Mouse (Mus musculus) lung, adult 2 months (tissue): ENCODE measurements around the gene 2010003K11Rik. TPM values are rescaled to one million over a fixed set of nuclear protein-coding genes. Genes with fewer than 3 reads are reported as not detected.

Source experiments
- DNase-seq: peaks from one replicate; pipeline ENCODE4 v3.0.0; 2022
- H3K4me1 ChIP-seq: fragments of 200-500 bp; 2 replicates; pipeline ENCODE4 v1.6.1; 2011; ENCODE audit warnings: low read length; ENCODE audit not compliant: control insufficient read depth, insufficient read depth
- H3K4me3 ChIP-seq: fragments of 200-500 bp; replicated peaks from 2 replicates; pipeline ENCODE3; 2011; ENCODE audit warnings: low read depth, mild to moderate bottlenecking, control low read depth, low read length; ENCODE audit errors: extremely low read depth
- CTCF ChIP-seq: fragments of 200-500 bp; IDR thresholded peaks from 2 replicates; pipeline ENCODE4 v1.5.1; 2011; ENCODE audit warnings: mild to moderate bottlenecking, low read length, control low read depth; ENCODE audit not compliant: insufficient read depth
- POLR2A ChIP-seq: fragments of 200-500 bp; IDR thresholded peaks from 2 replicates; pipeline ENCODE4 v1.6.1; 2011; ENCODE audit warnings: low read depth, mild to moderate bottlenecking, control low read depth, low read length, borderline replicate concordance; ENCODE audit errors: extremely low read depth
- WGBS: fragments of 180-500 bp; shearing (Covaris S2); methylation state at CpG from one replicate; pipeline ENCODE4 v1.1.7; 2018; 5-methylcytosine and 5-hydroxymethylcytosine counted together
- polyA plus RNA-seq: library from polyadenylated mRNA; depleted of rRNA; stranded (reverse); fragments of >200 nt; gene quantifications from 2 replicates; pipeline ENCODE4 v1.2.3, GENCODE M21; 2012

Gene 2010003K11Rik
- polyA plus RNA-seq, 1 experiment: 0.82 TPM

- no peak overlapping the region for H3K4me3 ChIP-seq
- TF ChIP-seq POLR2A: no peak
- no peak for TF ChIP-seq CTCF
- 83% methylated on average over 3 of the region's 3 CpGs for WGBS
- no peak for DNase-seq
- peaks cover 4% of the 10 kb centered on the region; the same call in 1 of the 2 replicates for H3K4me1 ChIP-seq
These were observed 16.1 kb downstream of the 2010003K11Rik start for GRCm38 (mm10) chr19:4482111-4482859.

- H3K4me3 ChIP-seq: no peak overlapping the region
- no peak for DNase-seq
- TF ChIP-seq CTCF (no peak), POLR2A (no peak)
- H3K4me1 ChIP-seq: peaks cover 4% of the 10 kb centered on the region; the same call in 1 of the 2 replicates
- WGBS: 20% methylated on average over 4 of the region's 4 CpGs
These were observed 17.1 kb downstream of the 2010003K11Rik start for GRCm38 (mm10) chr19:4481326-4481725.

- H3K4me3 ChIP-seq: no peak overlapping the region
- H3K4me1 ChIP-seq: peaks cover 4% of the 10 kb centered on the region; the same call in 1 of the 2 replicates
- 90% methylated on average over 2 of the region's 2 CpGs for WGBS
- DNase-seq: no peak
- TF ChIP-seq POLR2A: no peak
- no peak for TF ChIP-seq CTCF
These were observed 18.3 kb downstream of the 2010003K11Rik start for GRCm38 (mm10) chr19:4480041-4480440.

- no peak for DNase-seq
- 35% methylated on average over 1 of the region's 1 CpGs for WGBS
- TF ChIP-seq CTCF (no peak), POLR2A (no peak)
- no peak overlapping the region for H3K4me3 ChIP-seq
- peaks cover 4% of the 10 kb centered on the region; the same call in 1 of the 2 replicates for H3K4me1 ChIP-seq
These were observed 20.2 kb downstream of the 2010003K11Rik start for GRCm38 (mm10) chr19:4478190-4478516.

GRCm38 (mm10) chr19:4477345-4478189 is 20.8 kb downstream of the 2010003K11Rik start, which contains the start of gene Syt12:
Gene Syt12, minus strand, starts transcription at chr19:4477447.
- TF ChIP-seq CTCF: no peak
- TF ChIP-seq POLR2A: no peak
- Histone ChIP-seq H3K4me1 (peaks cover 4% of the 10 kb centered on the region; the same call in 1 of the 2 replicates), H3K4me3 (no peak within 1 kb of the TSS)
- WGBS: 8% methylated on average over 21 of the region's 21 CpGs
- DNase-seq: peak; percentile 37

GRCm38 (mm10) chr19:4476601-4477257 is 21.7 kb downstream of the 2010003K11Rik start:
- 1% methylated on average over 70 of the region's 70 CpGs for WGBS
- Histone ChIP-seq H3K4me3 (no peak overlapping the region), H3K4me1 (peaks cover 4% of the 10 kb centered on the region; the same call in 1 of the 2 replicates)
- TF ChIP-seq POLR2A: no peak
- no peak for TF ChIP-seq CTCF
- peak; percentile 31 for DNase-seq

GRCm38 (mm10) chr19:4475224-4475925 is 23.0 kb downstream of the 2010003K11Rik start:
- H3K4me1 ChIP-seq: peaks cover 4% of the 10 kb centered on the region; the same call in 1 of the 2 replicates

GRCm38 (mm10) chr19:4474739-4475138 is 23.6 kb downstream of the 2010003K11Rik start:
- Histone ChIP-seq H3K4me1 (peaks cover 4% of the 10 kb centered on the region; the same call in 1 of the 2 replicates), H3K4me3 (no peak overlapping the region)
- no peak for TF ChIP-seq CTCF
- TF ChIP-seq POLR2A: no peak
- WGBS: 74% methylated on average over 3 of the region's 3 CpGs
- no peak for DNase-seq

More at GRCm38 (mm10) chr19:4475224-4475925, 23.0 kb downstream of the 2010003K11Rik start:
- TF ChIP-seq POLR2A (no peak), CTCF (no peak)
- H3K4me3 ChIP-seq: no peak overlapping the region
- no peak for DNase-seq
- WGBS: 81% methylated on average over 11 of the region's 11 CpGs
